Mouse (Mus musculus): Measurements from ENCODE around the gene Abhd14a. TPM values are rescaled to one million over a fixed set of nuclear protein-coding genes. Genes with fewer than 3 reads are reported as not detected.

Abhd14a gene
- total and polyA plus RNA-seq, 3 experiments, result 18.7 to 33.2 (median 21.8) TPM

DNA sequence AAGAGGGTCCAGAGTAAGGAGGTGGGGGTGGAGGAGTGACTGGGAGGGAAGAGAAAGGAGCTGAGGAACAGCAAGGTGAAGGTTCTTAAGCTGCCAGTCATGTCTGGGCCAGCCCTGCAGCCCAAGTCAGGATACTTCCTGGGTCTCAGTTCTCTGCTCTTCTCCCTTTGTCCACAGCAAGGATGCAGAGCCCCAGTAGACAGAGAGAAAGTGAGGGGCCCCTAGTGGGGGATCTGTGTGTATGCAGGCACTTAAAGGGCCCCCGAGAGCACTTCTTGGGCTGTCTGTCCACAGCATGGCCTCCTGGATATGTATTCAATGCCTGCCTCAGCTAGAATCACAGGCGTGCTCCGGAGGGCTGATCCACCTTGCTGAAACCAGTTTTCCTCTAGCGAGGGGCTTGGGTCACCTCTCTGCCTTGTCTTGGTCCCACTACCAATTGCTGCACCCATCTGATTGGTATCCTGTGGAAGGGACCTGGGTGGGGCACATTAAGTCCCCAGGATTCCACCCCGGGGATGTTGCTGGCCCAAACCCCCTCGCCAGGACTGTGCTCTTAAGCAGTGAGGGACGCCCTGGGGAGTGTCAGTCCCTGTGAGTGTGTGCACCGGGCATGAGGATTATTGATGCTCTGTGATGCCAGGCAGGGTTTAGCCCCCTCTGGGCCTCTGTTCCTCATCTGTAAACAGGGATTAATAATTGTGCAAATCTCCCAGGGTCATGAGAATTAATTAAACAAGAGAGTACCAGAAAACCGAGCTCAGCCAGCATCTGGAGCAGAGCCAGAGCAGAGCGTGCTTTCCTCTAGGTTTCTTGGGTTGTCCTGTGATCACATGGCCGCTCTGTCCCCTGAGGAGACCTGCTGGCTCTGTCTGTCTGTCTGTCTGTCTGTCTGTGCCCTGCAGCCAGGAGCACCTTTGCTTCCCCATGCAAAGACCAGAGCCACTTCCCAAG lies 52.6 kb downstream of the Abhd14a start:
- Histone ChIP-seq H3K4me3 (no peak overlapping the region), H3K79me2 (replicated peaks; ENCODE audit: control insufficient read depth, insufficient read depth, low read length) (no peaks in the 10 kb centered on the region), H3K4me1 (ENCODE audit: control insufficient read depth, insufficient read depth, low read length) (peaks cover 18% of the 10 kb centered on the region), H3K27me3 (ENCODE audit: control insufficient read depth, insufficient read depth, low read length) (no peaks in the 10 kb centered on the region), H3K9ac (ENCODE audit: low read depth, low read length) (no peak overlapping the region), H3K27ac (no peak overlapping the region), H3K36me3 (ENCODE audit: control insufficient read depth, insufficient read depth, low read length) (no peaks in the 10 kb centered on the region)
- TF ChIP-seq CTCF (IDR thresholded peaks at IDR 0.05) (peak; percentile 67), EP300 (IDR thresholded peaks at IDR 0.05; ENCODE audit: insufficient read depth, low read depth, low read length) (no peak)
- intact Hi-C loops (cut with DNase I), result no loop called here
- no peak for DNase-seq
- WGBS, result 65% methylated on average over 11 of the region's 11 CpGs

DNA sequence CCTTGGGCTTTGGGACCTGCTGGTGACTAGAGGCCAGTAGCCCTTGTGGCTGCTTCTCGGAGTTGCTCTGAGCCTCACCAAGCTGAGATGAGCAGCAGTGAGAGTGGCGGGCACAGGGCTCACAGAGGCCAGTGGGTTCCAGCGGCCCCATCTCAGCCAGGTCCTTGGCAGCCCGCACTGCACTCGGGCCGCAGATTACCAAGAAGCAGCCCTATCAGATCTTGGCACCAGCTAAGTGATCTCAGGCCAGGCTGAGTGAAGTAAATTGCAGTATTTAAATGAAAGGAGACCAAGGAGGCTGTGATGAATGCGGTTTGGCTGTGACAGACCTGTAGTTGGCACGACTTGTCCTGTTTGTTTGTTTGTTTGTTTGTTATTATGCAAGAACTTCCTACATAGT lies 53.9 kb downstream of the Abhd14a start:
- no peaks in the 10 kb centered on the region for H3K79me2 ChIP-seq (replicated peaks; ENCODE audit: control insufficient read depth, insufficient read depth, low read length)
- TF ChIP-seq EP300 (IDR thresholded peaks at IDR 0.05; ENCODE audit: insufficient read depth, low read depth, low read length) (no peak), CTCF (IDR thresholded peaks at IDR 0.05) (no peak), POLR2A (IDR thresholded peaks at IDR 0.05; ENCODE audit: insufficient read depth, low read depth, low read length) (no peak)
- H3K27me3 ChIP-seq (ENCODE audit: control insufficient read depth, insufficient read depth, low read length), result no peaks in the 10 kb centered on the region
- H3K4me1 ChIP-seq (ENCODE audit: control insufficient read depth, insufficient read depth, low read length), result peaks cover 14% of the 10 kb centered on the region
- 74% methylated on average over 8 of the region's 8 CpGs for WGBS
- DNase-seq, result no peak
- H3K27ac ChIP-seq, result no peak overlapping the region
- H3K36me3 ChIP-seq (ENCODE audit: control insufficient read depth, insufficient read depth, low read length), result no peaks in the 10 kb centered on the region
- intact Hi-C loops (cut with DNase I), result no loop called here
- no peak overlapping the region for H3K9ac ChIP-seq (ENCODE audit: low read depth, low read length)
- H3K4me3 ChIP-seq, result no peak overlapping the region

- Histone ChIP-seq H3K4me1 (ENCODE audit: control insufficient read depth, insufficient read depth, low read length) (peaks cover 13% of the 10 kb centered on the region), H3K27ac (no peak overlapping the region), H3K4me3 (no peak overlapping the region), H3K27me3 (ENCODE audit: control insufficient read depth, insufficient read depth, low read length) (no peaks in the 10 kb centered on the region), H3K9ac (ENCODE audit: low read depth, low read length) (no peak overlapping the region), H3K79me2 (replicated peaks; ENCODE audit: control insufficient read depth, insufficient read depth, low read length) (no peaks in the 10 kb centered on the region), H3K36me3 (ENCODE audit: control insufficient read depth, insufficient read depth, low read length) (no peaks in the 10 kb centered on the region)
- intact Hi-C loops (cut with DNase I), result no loop called here
- no peak for TF ChIP-seq POLR2A (IDR thresholded peaks at IDR 0.05; ENCODE audit: insufficient read depth, low read depth, low read length)
- TF ChIP-seq CTCF (IDR thresholded peaks at IDR 0.05), result no peak
- TF ChIP-seq EP300 (IDR thresholded peaks at IDR 0.05; ENCODE audit: insufficient read depth, low read depth, low read length), result no peak
- no peak for DNase-seq
- 55% methylated on average over 11 of the region's 11 CpGs for WGBS
Measured at GRCm38 (mm10) chr9:106392828-106393527, 54.5 kb downstream of the Abhd14a start.

Other genes with a start within 250 kb of the Abhd14a start
- 10 to 100 TPM; 10.8 to 12.1 TPM for gene Ppm1m, start 247.9 kb downstream of the Abhd14a start, total RNA-seq (2021)
- 17.4 and 18.9 TPM in 2 replicates for gene Ppm1m, start 247.9 kb downstream of the Abhd14a start, polyA plus RNA-seq (2012; rRNA removed)
- gene Twf2, start 244.6 kb downstream of the Abhd14a start, total RNA-seq (2021), result 100 to 1,000 TPM; 182 to 219 TPM
- gene Twf2, start 244.6 kb downstream of the Abhd14a start, polyA plus RNA-seq (2012; rRNA removed), result 251 and 268 TPM in 2 replicates
- gene Tlr9, start 225.1 kb downstream of the Abhd14a start, total RNA-seq (2021), result under 1 TPM; 0.39 to 0.47 TPM
- gene Tlr9, start 225.1 kb downstream of the Abhd14a start, polyA plus RNA-seq (2012; rRNA removed), result 1.1 and 1.9 TPM in 2 replicates
- 100 to 1,000 TPM; 438 to 443 TPM for gene Alas1, start 199.0 kb downstream of the Abhd14a start, total RNA-seq (2021)
- gene Alas1, start 199.0 kb downstream of the Abhd14a start, polyA plus RNA-seq (2012; rRNA removed), result 382 and 470 TPM in 2 replicates
- gene Poc1a, start 166.6 kb downstream of the Abhd14a start, total RNA-seq (2021), result 1 to 10 TPM; 3.2 to 4.0 TPM
- 5.9 and 6.2 TPM in 2 replicates for gene Poc1a, start 166.6 kb downstream of the Abhd14a start, polyA plus RNA-seq (2012; rRNA removed)
- 10 to 100 TPM; 47.6 to 64.9 TPM for gene Dusp7, start 79.0 kb downstream of the Abhd14a start, total RNA-seq (2021)
- gene Dusp7, start 79.0 kb downstream of the Abhd14a start, polyA plus RNA-seq (2012; rRNA removed), result 102 and 118 TPM in 2 replicates
- 100 to 1,000 TPM; 251 to 296 TPM for gene Rpl29, start 18.2 kb downstream of the Abhd14a start, total RNA-seq (2021)
- 247 and 287 TPM in 2 replicates for gene Rpl29, start 18.2 kb downstream of the Abhd14a start, polyA plus RNA-seq (2012; rRNA removed)
- 10 to 100 TPM; 20.1 to 26.7 TPM for gene Acy1, start 9.4 kb downstream of the Abhd14a start, total RNA-seq (2021)
- 12.0 and 12.5 TPM in 2 replicates for gene Acy1, start 9.4 kb downstream of the Abhd14a start, polyA plus RNA-seq (2012; rRNA removed)
- gene Abhd14b, start 219 bp downstream of the Abhd14a start, total RNA-seq (2021), result 1 to 10 TPM; 6.6 to 6.8 TPM
- 27.8 and 34.8 TPM in 2 replicates for gene Abhd14b, start 219 bp downstream of the Abhd14a start, polyA plus RNA-seq (2012; rRNA removed)
- 10 to 100 TPM; 70.0 to 74.6 TPM for gene Pcbp4, start 5.6 kb upstream of the Abhd14a start, total RNA-seq (2021)
- gene Pcbp4, start 5.6 kb upstream of the Abhd14a start, polyA plus RNA-seq (2012; rRNA removed), result 92.8 and 95.8 TPM in 2 replicates
- not detected for gene Gpr62, start 18.3 kb upstream of the Abhd14a start, total RNA-seq (2021)
- gene Gpr62, start 18.3 kb upstream of the Abhd14a start, polyA plus RNA-seq (2012; rRNA removed), result 0.12 TPM in 1 of 2 replicates, not detected in the other
- 10 to 100 TPM; 18.9 to 23.4 TPM for gene Rrp9, start 28.3 kb upstream of the Abhd14a start, total RNA-seq (2021)
- gene Rrp9, start 28.3 kb upstream of the Abhd14a start, polyA plus RNA-seq (2012; rRNA removed), result 21.0 and 22.3 TPM in 2 replicates
- 10 to 100 TPM; 29.4 to 31.2 TPM for gene Parp3, start 29.3 kb upstream of the Abhd14a start, total RNA-seq (2021)
- 35.1 and 46.7 TPM in 2 replicates for gene Parp3, start 29.3 kb upstream of the Abhd14a start, polyA plus RNA-seq (2012; rRNA removed)
- gene Iqcf1, start 52.3 kb upstream of the Abhd14a start, total RNA-seq (2021), result not detected
- 0.37 TPM in 1 of 2 replicates, not detected in the other for gene Iqcf1, start 52.3 kb upstream of the Abhd14a start, polyA plus RNA-seq (2012; rRNA removed)
- not detected for gene Iqcf5, start 66.9 kb upstream of the Abhd14a start, total RNA-seq (2021)
- not detected in 2 replicates for gene Iqcf5, start 66.9 kb upstream of the Abhd14a start, polyA plus RNA-seq (2012; rRNA removed)
- gene Iqcf3, start 114.0 kb upstream of the Abhd14a start, total RNA-seq (2021), result not detected
- 0.15 TPM in 1 of 2 replicates, not detected in the other for gene Iqcf3, start 114.0 kb upstream of the Abhd14a start, polyA plus RNA-seq (2012; rRNA removed)
- gene Iqcf4, start 123.3 kb upstream of the Abhd14a start, total RNA-seq (2021), result not detected
- not detected in 2 replicates for gene Iqcf4, start 123.3 kb upstream of the Abhd14a start, polyA plus RNA-seq (2012; rRNA removed)
- gene Iqcf6, start 178.9 kb upstream of the Abhd14a start, total RNA-seq (2021), result not detected
- gene Iqcf6, start 178.9 kb upstream of the Abhd14a start, polyA plus RNA-seq (2012; rRNA removed), result not detected in 2 replicates
- gene Grm2, start 208.4 kb upstream of the Abhd14a start, total RNA-seq (2021), result not detected
- 0.09 TPM in 1 of 2 replicates, not detected in the other for gene Grm2, start 208.4 kb upstream of the Abhd14a start, polyA plus RNA-seq (2012; rRNA removed)
- gene Tex264, start 238.2 kb upstream of the Abhd14a start, total RNA-seq (2021), result 10 to 100 TPM; 40.3 to 47.6 TPM
- gene Tex264, start 238.2 kb upstream of the Abhd14a start, polyA plus RNA-seq (2012; rRNA removed), result 62.1 and 69.2 TPM in 2 replicates